Mouse (Mus musculus): Measurements from ENCODE around the gene Olfr1197. TPM values are rescaled to one million over a fixed set of nuclear protein-coding genes. Genes with fewer than 3 reads are reported as not detected.

The Olfr1197 gene
- polyA plus RNA-seq (2015; fragmentation: Nextera tagmentation; extraction: Ambion mirVana) = not detected in 2 replicates

- Histone ChIP-seq H3K9me3 (replicated peaks) (no peaks in the 10 kb centered on the region), H3K4me1 (no peaks in the 10 kb centered on the region), H3K27ac (replicated peaks) (no peak within 1 kb of the TSS), H3K27me3 (no peaks in the 10 kb centered on the region), H3K36me3 (no peaks in the 10 kb centered on the region), H3K4me2 (replicated peaks) (no peak within 1 kb of the TSS), H3K9ac (no peak within 1 kb of the TSS), H3K4me3 (replicated peaks) (no peak within 1 kb of the TSS)
- ATAC-seq (ENCODE audit: insufficient number of reproducible peaks, low FRiP score, low TSS enrichment, low read depth) = no peak
- WGBS = 86% methylated on average over 1 of the region's 1 CpGs
These were observed at the start of gene Olfr1197 for GRCm38 (mm10) chr2:88732266-88732665. TSS of gene Olfr1197 (minus strand) at chr2:88732366.

DNA sequence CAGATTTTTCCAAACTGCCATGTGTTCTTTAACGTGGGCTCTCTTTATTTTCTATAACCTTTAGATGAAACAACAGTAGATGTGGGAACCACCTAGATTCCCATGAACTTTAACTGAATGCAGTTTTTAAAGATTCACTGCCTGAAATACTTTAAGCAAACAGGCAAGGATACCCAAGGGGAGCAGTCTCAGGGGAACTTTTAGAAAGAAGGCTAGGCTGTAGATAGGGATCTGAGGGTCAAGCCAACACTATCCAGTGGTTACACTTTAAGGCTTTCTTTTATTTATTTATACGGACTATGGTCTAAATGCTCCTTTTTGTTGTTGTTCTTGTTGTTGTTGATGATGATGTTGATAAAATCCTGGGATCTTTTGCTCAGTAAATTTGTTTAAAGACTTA, 38.2 kb upstream of the Olfr1197 start, which contains the start of gene Olfr1200:
Gene Olfr1200 (minus strand): TSS at position 101 of the 400 bp plus-strand sequence.
- no peak for ATAC-seq (ENCODE audit: insufficient number of reproducible peaks, low FRiP score, low TSS enrichment, low read depth)
- no peaks in the 10 kb centered on the region for H3K9me3 ChIP-seq (replicated peaks)
- no peaks in the 10 kb centered on the region for H3K4me1 ChIP-seq
- WGBS = 82% methylated on average over 2 of the region's 2 CpGs
- H3K27me3 ChIP-seq = no peaks in the 10 kb centered on the region
- H3K4me2 ChIP-seq (replicated peaks) = no peak within 1 kb of the TSS
- H3K36me3 ChIP-seq = no peaks in the 10 kb centered on the region
- no peak within 1 kb of the TSS for H3K4me3 ChIP-seq (replicated peaks)
- no peak within 1 kb of the TSS for H3K9ac ChIP-seq
- H3K27ac ChIP-seq (replicated peaks) = no peak within 1 kb of the TSS

- Histone ChIP-seq H3K9me3 (replicated peaks) (no peaks in the 10 kb centered on the region), H3K4me3 (replicated peaks) (no peak within 1 kb of the TSS), H3K9ac (no peak within 1 kb of the TSS), H3K4me2 (replicated peaks) (no peak within 1 kb of the TSS), H3K27me3 (no peaks in the 10 kb centered on the region), H3K27ac (replicated peaks) (no peak within 1 kb of the TSS), H3K36me3 (no peaks in the 10 kb centered on the region), H3K4me1 (no peaks in the 10 kb centered on the region)
- no peak for ATAC-seq (ENCODE audit: insufficient number of reproducible peaks, low FRiP score, low TSS enrichment, low read depth)
- 89% methylated on average over 2 of the region's 2 CpGs for WGBS
These were observed 28.2 kb upstream of the Olfr1197 start, which contains the start of gene Olfr1199 for GRCm38 (mm10) chr2:88760369-88760768. TSS of gene Olfr1199 (minus strand) at chr2:88760469.

DNA sequence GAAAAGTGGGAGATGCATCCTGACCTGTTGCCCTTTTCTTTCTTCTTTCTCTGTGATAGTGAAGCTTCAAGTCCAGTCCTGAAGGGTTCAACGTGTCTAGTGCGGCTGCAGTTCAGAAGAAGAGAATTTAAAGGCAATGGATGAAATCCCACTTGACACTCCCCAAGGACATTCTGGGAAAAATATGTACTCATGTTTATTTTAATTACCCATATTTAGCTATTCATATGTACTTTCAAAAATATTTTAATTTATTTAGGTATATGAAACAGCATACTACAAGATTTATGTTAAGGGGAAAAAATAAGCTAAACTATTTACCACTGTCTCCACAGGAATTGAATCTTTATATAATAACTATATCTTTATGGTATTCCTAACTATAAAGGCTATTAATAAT, 19.1 kb upstream of the Olfr1197 start, which contains the start of gene Olfr1198:
Gene Olfr1198 (minus strand): TSS at position 101 of the 400 bp plus-strand sequence.
- Histone ChIP-seq H3K27ac (replicated peaks) (no peak within 1 kb of the TSS), H3K9me3 (replicated peaks) (no peaks in the 10 kb centered on the region), H3K36me3 (no peaks in the 10 kb centered on the region), H3K4me3 (replicated peaks) (no peak within 1 kb of the TSS), H3K27me3 (no peaks in the 10 kb centered on the region), H3K4me2 (replicated peaks) (no peak within 1 kb of the TSS), H3K4me1 (no peaks in the 10 kb centered on the region), H3K9ac (no peak within 1 kb of the TSS)
- 90% methylated on average over 2 of the region's 2 CpGs for WGBS
- no peak for ATAC-seq (ENCODE audit: insufficient number of reproducible peaks, low FRiP score, low TSS enrichment, low read depth)

GRCm38 (mm10) chr2:88743379-88743778, 11.2 kb upstream of the Olfr1197 start:
- Histone ChIP-seq H3K27ac (replicated peaks) (no peak overlapping the region), H3K4me3 (replicated peaks) (no peak overlapping the region), H3K27me3 (no peaks in the 10 kb centered on the region), H3K9ac (no peak overlapping the region), H3K4me1 (no peaks in the 10 kb centered on the region), H3K9me3 (replicated peaks) (no peaks in the 10 kb centered on the region), H3K36me3 (no peaks in the 10 kb centered on the region), H3K4me2 (replicated peaks) (no peak overlapping the region)
- 63% methylated on average over 3 of the region's 3 CpGs for WGBS
- ATAC-seq (ENCODE audit: insufficient number of reproducible peaks, low FRiP score, low TSS enrichment, low read depth) = no peak

- Histone ChIP-seq H3K4me3 (replicated peaks) (no peak within 1 kb of the TSS), H3K9me3 (replicated peaks) (no peaks in the 10 kb centered on the region), H3K27ac (replicated peaks) (no peak within 1 kb of the TSS), H3K4me1 (no peaks in the 10 kb centered on the region), H3K4me2 (replicated peaks) (no peak within 1 kb of the TSS), H3K27me3 (no peaks in the 10 kb centered on the region), H3K36me3 (no peaks in the 10 kb centered on the region), H3K9ac (no peak within 1 kb of the TSS)
- 81% methylated on average over 2 of the region's 2 CpGs for WGBS
- ATAC-seq (ENCODE audit: insufficient number of reproducible peaks, low FRiP score, low TSS enrichment, low read depth) = no peak
These were observed 27.7 kb downstream of the Olfr1197 start, which contains the start of gene Olfr1196 for GRCm38 (mm10) chr2:88704497-88704896. TSS of gene Olfr1196 (minus strand) at chr2:88704597.

DNA sequence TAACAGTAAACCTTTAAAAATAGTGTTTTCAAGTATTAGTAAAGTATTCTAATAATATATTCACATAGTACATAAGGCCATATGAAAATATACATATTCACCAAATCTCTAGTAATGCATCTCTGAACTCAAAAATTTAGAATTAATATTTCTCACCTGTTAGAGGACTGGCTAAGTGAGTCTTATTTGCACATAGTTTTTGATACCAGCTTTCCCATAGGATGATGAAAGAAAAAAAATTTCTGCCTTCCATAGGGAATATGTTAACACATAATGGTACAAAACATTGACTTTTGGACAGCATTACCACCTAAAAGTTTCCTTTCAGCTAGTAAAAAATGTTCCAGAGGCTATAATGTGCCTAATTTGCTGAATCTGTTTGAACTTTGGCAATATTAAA, 43.1 kb downstream of the Olfr1197 start, which contains the start of gene Olfr1195:
Gene Olfr1195 (minus strand): TSS at position 101 of the 400 bp plus-strand sequence.
- Histone ChIP-seq H3K36me3 (no peaks in the 10 kb centered on the region), H3K4me1 (no peaks in the 10 kb centered on the region), H3K9ac (no peak within 1 kb of the TSS), H3K27ac (replicated peaks) (no peak within 1 kb of the TSS), H3K4me3 (replicated peaks) (no peak within 1 kb of the TSS), H3K9me3 (replicated peaks) (no peaks in the 10 kb centered on the region), H3K4me2 (replicated peaks) (no peak within 1 kb of the TSS), H3K27me3 (no peaks in the 10 kb centered on the region)
- ATAC-seq (ENCODE audit: insufficient number of reproducible peaks, low FRiP score, low TSS enrichment, low read depth) = no peak

Other genes with a start within 250 kb of the Olfr1197 start
- not detected in 2 replicates for gene Olfr1184, start 248.8 kb downstream of the Olfr1197 start, polyA plus RNA-seq (2015; fragmentation: Nextera tagmentation; extraction: Ambion mirVana)
- gene Olfr1185-ps1, start 239.0 kb downstream of the Olfr1197 start, polyA plus RNA-seq (2015; fragmentation: Nextera tagmentation; extraction: Ambion mirVana) = not detected in 2 replicates
- gene Olfr1186, start 213.8 kb downstream of the Olfr1197 start, polyA plus RNA-seq (2015; fragmentation: Nextera tagmentation; extraction: Ambion mirVana) = not detected in 2 replicates
- gene Olfr1188, start 175.4 kb downstream of the Olfr1197 start, polyA plus RNA-seq (2015; fragmentation: Nextera tagmentation; extraction: Ambion mirVana) = not detected in 2 replicates
- not detected in 2 replicates for gene Olfr1189, start 145.9 kb downstream of the Olfr1197 start, polyA plus RNA-seq (2015; fragmentation: Nextera tagmentation; extraction: Ambion mirVana)
- gene Olfr1191-ps1, start 91.8 kb downstream of the Olfr1197 start, polyA plus RNA-seq (2015; fragmentation: Nextera tagmentation; extraction: Ambion mirVana) = not detected in 2 replicates
- 0.04 TPM in 1 of 2 replicates, not detected in the other for gene Olfr1192-ps1, start 83.9 kb downstream of the Olfr1197 start, polyA plus RNA-seq (2015; fragmentation: Nextera tagmentation; extraction: Ambion mirVana)
- not detected in 2 replicates for gene Olfr1193, start 56.7 kb downstream of the Olfr1197 start, polyA plus RNA-seq (2015; fragmentation: Nextera tagmentation; extraction: Ambion mirVana)
- gene Olfr1195, start 43.2 kb downstream of the Olfr1197 start, polyA plus RNA-seq (2015; fragmentation: Nextera tagmentation; extraction: Ambion mirVana) = not detected in 2 replicates
- gene Olfr1196, start 27.8 kb downstream of the Olfr1197 start, polyA plus RNA-seq (2015; fragmentation: Nextera tagmentation; extraction: Ambion mirVana) = not detected in 2 replicates
- gene Olfr1198, start 19.0 kb upstream of the Olfr1197 start, polyA plus RNA-seq (2015; fragmentation: Nextera tagmentation; extraction: Ambion mirVana) = 0.18 TPM in 1 of 2 replicates, not detected in the other
- gene Olfr1199, start 28.1 kb upstream of the Olfr1197 start, polyA plus RNA-seq (2015; fragmentation: Nextera tagmentation; extraction: Ambion mirVana) = not detected in 2 replicates
- not detected in 2 replicates for gene Olfr1200, start 38.1 kb upstream of the Olfr1197 start, polyA plus RNA-seq (2015; fragmentation: Nextera tagmentation; extraction: Ambion mirVana)
- gene Olfr1201, start 60.7 kb upstream of the Olfr1197 start, polyA plus RNA-seq (2015; fragmentation: Nextera tagmentation; extraction: Ambion mirVana) = not detected in 2 replicates
- not detected in 2 replicates for gene Olfr1202, start 82.1 kb upstream of the Olfr1197 start, polyA plus RNA-seq (2015; fragmentation: Nextera tagmentation; extraction: Ambion mirVana)
- gene Olfr1205, start 97.4 kb upstream of the Olfr1197 start, polyA plus RNA-seq (2015; fragmentation: Nextera tagmentation; extraction: Ambion mirVana) = not detected in 2 replicates
- not detected in 2 replicates for gene Olfr1204, start 116.9 kb upstream of the Olfr1197 start, polyA plus RNA-seq (2015; fragmentation: Nextera tagmentation; extraction: Ambion mirVana)
- gene Olfr1206, start 130.9 kb upstream of the Olfr1197 start, polyA plus RNA-seq (2015; fragmentation: Nextera tagmentation; extraction: Ambion mirVana) = not detected in 2 replicates
- gene Olfr1208, start 169.9 kb upstream of the Olfr1197 start, polyA plus RNA-seq (2015; fragmentation: Nextera tagmentation; extraction: Ambion mirVana) = 0.11 TPM in 1 of 2 replicates, not detected in the other
- not detected in 2 replicates for gene Olfr1209, start 182.8 kb upstream of the Olfr1197 start, polyA plus RNA-seq (2015; fragmentation: Nextera tagmentation; extraction: Ambion mirVana)
- not detected in 2 replicates for gene Olfr1211, start 205.7 kb upstream of the Olfr1197 start, polyA plus RNA-seq (2015; fragmentation: Nextera tagmentation; extraction: Ambion mirVana)
- gene Olfr1212, start 221.6 kb upstream of the Olfr1197 start, polyA plus RNA-seq (2015; fragmentation: Nextera tagmentation; extraction: Ambion mirVana) = not detected in 2 replicates
- gene Gm13762, start 247.9 kb upstream of the Olfr1197 start, polyA plus RNA-seq (2015; fragmentation: Nextera tagmentation; extraction: Ambion mirVana) = 0.09 TPM in 1 of 2 replicates, not detected in the other